Mouse (Mus musculus) adipose tissue, adult 10 weeks (tissue): ENCODE data around the gene Helb. TPM values are rescaled to one million over a fixed set of nuclear protein-coding genes. Genes with fewer than 3 reads are reported as not detected.

Experiments
- polyA plus RNA-seq: library from polyadenylated mRNA; stranded (reverse); fragments of 350-450 nt; fragmentation: Illumina TruSeq; extraction: RNeasy Lipid Tissue Mini Kit (QIAGEN cat#74804); gene quantifications from one replicate; pipeline ENCODE4 v1.2.3, GENCODE M21; 2014; ENCODE audit warnings: low read depth, low replicate concordance

Gene Helb
- 6.9 TPM for polyA plus RNA-seq

DNA sequence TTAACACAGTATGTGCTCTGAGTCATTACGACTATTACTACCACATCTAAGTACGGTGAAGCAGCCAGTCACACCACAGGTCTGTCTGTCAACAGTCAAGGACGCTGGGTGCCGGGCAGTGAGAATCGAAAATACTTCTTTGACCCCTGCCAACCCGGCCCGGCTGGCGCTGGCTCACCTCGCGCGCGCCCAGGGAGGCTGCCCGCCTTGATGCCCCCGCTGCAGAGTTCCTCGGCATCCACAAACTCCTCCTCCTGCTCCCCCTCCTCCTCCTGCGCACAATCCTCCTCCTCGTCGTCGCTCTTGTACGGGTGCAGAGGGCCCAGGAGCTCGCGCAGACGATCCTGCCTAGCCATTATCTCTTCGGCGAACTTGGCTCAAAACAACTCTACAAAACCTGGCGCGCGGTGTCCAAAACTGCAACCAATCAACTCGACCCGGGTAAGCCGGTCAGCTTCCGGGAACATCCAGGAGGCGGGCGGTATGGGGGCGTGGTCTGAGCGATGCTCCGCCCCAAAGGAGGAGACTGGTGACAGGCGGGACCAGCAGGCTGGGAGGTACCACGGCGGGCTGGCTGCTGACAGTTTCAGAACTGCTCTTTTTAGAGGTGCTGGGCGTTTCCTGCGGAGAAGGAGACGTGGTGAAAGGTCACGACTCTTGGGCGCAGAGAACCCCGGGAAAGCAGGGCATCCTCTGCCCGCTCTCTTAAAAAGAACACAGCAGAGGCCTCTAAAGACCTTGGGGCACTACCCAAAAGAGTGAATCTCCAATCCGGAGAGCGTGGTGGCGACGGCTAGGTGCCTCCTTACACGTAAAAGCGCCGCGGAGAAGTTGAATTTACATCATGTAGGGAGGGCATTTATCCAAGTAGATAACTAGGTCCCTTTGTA is at the start of gene Helb:
Gene Helb (minus strand): TSS at position 481 of the 890 bp plus-strand sequence.

Other genes with a start within 250 kb of the Helb start
- gene Tmbim4, start 88.6 kb upstream of the Helb start, polyA plus RNA-seq, result 304 TPM
- gene Irak3, start 89.1 kb upstream of the Helb start, polyA plus RNA-seq, result 8.0 TPM
- 40.1 TPM for gene Llph, start 114.1 kb upstream of the Helb start, polyA plus RNA-seq